Mouse (Mus musculus): ENCODE results near the gene Gm9887.
A peak's percentile ranks its signal among the peaks of the same experiment; 100 is the strongest.

GRCm38 (mm10) chr12:69360655-69360996 is 11.6 kb downstream of the Gm9887 start:
- no peak for TF ChIP-seq POLR2A (IDR thresholded peaks at IDR 0.05; ENCODE audit: control insufficient read depth in 1 of 2, insufficient read depth in 1 of 2, low read depth in 1 of 2, low read length in 2 of 2, poor library complexity in 1 of 2)
- TF ChIP-seq EP300 (IDR thresholded peaks at IDR 0.05; ENCODE audit: low read depth in 1 of 2, low read length in 2 of 2) = peak in 1 of 2 experiments; percentile 31; a peak in 1 of 4 replicates
- peak; percentile 20 to 100 (median 97); a peak in 5 of 6 replicates for TF ChIP-seq CTCF (IDR thresholded peaks at IDR 0.05 in 2 of 3, conservative IDR thresholded peaks at IDR 0.05 in 1 of 3; ENCODE audit: control insufficient read depth in 1 of 3, insufficient read depth in 1 of 3, low read depth in 2 of 3, low read length in 3 of 3, poor library complexity in 1 of 3, severe bottlenecking in 1 of 3)
- TF ChIP-seq POLR2AphosphoS2 (IDR thresholded peaks at IDR 0.05; ENCODE audit: low read length) = no peak

All from MEL (cell line).